Comparison of ENCODE assay signal across 10 mouse cellular contexts in the genomic region with DNA sequence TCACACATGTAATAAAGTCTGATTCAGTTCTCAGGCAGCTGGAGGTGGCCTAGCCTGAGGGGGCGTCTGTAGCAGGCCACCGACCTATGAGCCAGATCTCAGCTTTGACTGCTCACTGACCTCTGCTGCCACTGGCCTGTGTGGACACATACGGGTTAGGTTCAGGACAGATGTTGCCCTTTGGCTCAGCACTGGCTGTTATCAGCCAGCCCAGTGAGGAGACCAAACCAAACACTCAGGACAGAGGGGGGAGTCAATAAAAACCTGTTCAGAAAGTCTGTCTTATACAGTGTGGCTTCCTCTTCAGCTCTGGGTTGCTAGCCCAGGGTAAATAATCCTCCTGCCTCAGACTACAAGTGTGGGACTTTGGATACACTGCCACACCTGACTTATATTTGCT. TPM values are rescaled to one million over a fixed set of nuclear protein-coding genes. Genes with fewer than 3 reads are reported as not detected.
A peak's percentile ranks its signal among the peaks of the same experiment; 100 is the strongest.
DNase-seq lines count a peak whose midpoint lies in the region; ATAC-seq and TF ChIP-seq lines count a peak whose summit lies in the region.
"Had no signal": no experiment of that assay in that cellular context is flagged by ENCODE, and none has a peak within 500 bp of the region (broad histone marks: within the 10 kb centered on the region; RNA-seq: fewer than 3 reads in every experiment).

No protein-coding gene starts in this region.

- peak; percentile 89 for DNase-seq in heart, embryonic 10.5 days (ENCODE audit: low spot score)
- no peak for DNase-seq in heart, postnatal 36 days
- no peak for DNase-seq in G1E (ENCODE audit: low spot score)
- peak in 1 of 3 experiments; percentile 52 for DNase-seq in liver, embryonic 14.5 days (ENCODE audit: low read depth in 3 of 3, low spot score in 3 of 3)
- no peak for DNase-seq in right cerebral cortex, postnatal 4 days
- no peak for DNase-seq in urinary bladder, adult 2 months (ENCODE audit: low spot score)
- DNase-seq: cerebellum, adult 9-11 months had no signal

- TF ChIP-seq CTCF in G1E (IDR thresholded peaks at IDR 0.05; ENCODE audit: low read depth, low read length), result no peak
- TF ChIP-seq CTCF in liver, embryonic 14.5 days (IDR thresholded peaks at IDR 0.05; ENCODE audit: low read depth), result no peak

- H3K27ac ChIP-seq in heart, embryonic 10.5 days, result peak overlapping the region; percentile 69
- H3K27ac ChIP-seq in heart, embryonic 16.5 days (ENCODE audit: low read length), result peak overlapping the region; percentile 45; the same call in 1 of the 2 replicates
- peak overlapping the region; percentile 31; the same call in 1 of the 2 replicates for H3K27ac ChIP-seq in liver, embryonic 14.5 days
- H3K27ac ChIP-seq in forebrain, embryonic 13.5 days, result no peak overlapping the region
- H3K27ac ChIP-seq: left cerebral cortex, adult 2 months had no signal

- 7% methylated on average over 3 of the region's 3 CpGs for WGBS in heart, embryonic 10.5 days
- 14% methylated on average over 3 of the region's 3 CpGs for WGBS in heart, embryonic 16.5 days
- WGBS in liver, embryonic 14.5 days (ENCODE audit: insufficient replicate concordance), result 11% methylated on average over 3 of the region's 3 CpGs
- WGBS in forebrain, embryonic 13.5 days, result 23% methylated on average over 3 of the region's 3 CpGs

- no peak overlapping the region for H3K9ac ChIP-seq in heart, embryonic 16.5 days (ENCODE audit: low read length)
- no peak overlapping the region for H3K9ac ChIP-seq in liver, embryonic 14.5 days (replicated peaks)
- H3K9ac ChIP-seq in forebrain, embryonic 13.5 days, result no peak overlapping the region

- H3K9me3 ChIP-seq in heart, embryonic 10.5 days, result no peaks in the 10 kb centered on the region
- no peaks in the 10 kb centered on the region for H3K9me3 ChIP-seq in G1E (replicated peaks)
- H3K9me3 ChIP-seq in heart, embryonic 16.5 days (replicated peaks; ENCODE audit: control insufficient read depth, low read length), result no peaks in the 10 kb centered on the region
- no peaks in the 10 kb centered on the region for H3K9me3 ChIP-seq in liver, embryonic 14.5 days (ENCODE audit: control insufficient read depth, low read length)
- H3K9me3 ChIP-seq in forebrain, embryonic 13.5 days (replicated peaks), result no peaks in the 10 kb centered on the region

- intact Hi-C loops in heart, postnatal 36 days (cut with DNase I), result no loop called here

- peak; percentile 20; the same call in 1 of the 2 replicates for TF ChIP-seq EP300 in liver, embryonic 14.5 days (IDR thresholded peaks at IDR 0.05; ENCODE audit: low read depth)

- no peak overlapping the region for H3K4me3 ChIP-seq in heart, embryonic 10.5 days
- peak overlapping the region; percentile 47; the same call in 1 of the 2 replicates for H3K4me3 ChIP-seq in G1E (ENCODE audit: low read depth, low read length)
- no peak overlapping the region for H3K4me3 ChIP-seq in heart, embryonic 16.5 days (ENCODE audit: low read length)
- H3K4me3 ChIP-seq in liver, embryonic 14.5 days (ENCODE audit: insufficient read depth in 1 of 2, low read depth in 2 of 2, low read length in 2 of 2), result no peak overlapping the region
- H3K4me3 ChIP-seq in forebrain, embryonic 13.5 days, result no peak overlapping the region
- H3K4me3 ChIP-seq: left cerebral cortex, adult 2 months had no signal

- H3K4me1 ChIP-seq in heart, embryonic 10.5 days, result peaks cover 45% of the 10 kb centered on the region
- peaks cover 74% of the 10 kb centered on the region for H3K4me1 ChIP-seq in G1E (ENCODE audit: insufficient read depth, low read depth, low read length)
- H3K4me1 ChIP-seq in heart, embryonic 16.5 days (ENCODE audit: control insufficient read depth, insufficient read depth, low read length), result peaks cover 12% of the 10 kb centered on the region
- H3K4me1 ChIP-seq in liver, embryonic 14.5 days (replicated peaks; ENCODE audit: control insufficient read depth in 2 of 2, insufficient read depth in 2 of 2, low read length in 1 of 2), result peaks cover 26 to 42% of the 10 kb centered on the region in 2 experiments
- peaks cover 19% of the 10 kb centered on the region for H3K4me1 ChIP-seq in forebrain, embryonic 13.5 days

- H3K27me3 ChIP-seq in heart, embryonic 10.5 days (ENCODE audit: insufficient read depth, poor library complexity, severe bottlenecking), result no peaks in the 10 kb centered on the region
- H3K27me3 ChIP-seq in G1E (ENCODE audit: insufficient read depth, low read length), result no peaks in the 10 kb centered on the region
- no peaks in the 10 kb centered on the region for H3K27me3 ChIP-seq in heart, embryonic 16.5 days (ENCODE audit: control insufficient read depth, insufficient read depth, low read length)
- H3K27me3 ChIP-seq in liver, embryonic 14.5 days (ENCODE audit: control insufficient read depth, insufficient read depth, low read length), result no peaks in the 10 kb centered on the region
- no peaks in the 10 kb centered on the region for H3K27me3 ChIP-seq in forebrain, embryonic 13.5 days

- peak; percentile 51; the same call in 1 of the 2 replicates for ATAC-seq in G1E (ENCODE audit: extremely low read depth, insufficient number of reproducible peaks, low FRiP score, poor library complexity, severe bottlenecking)
- no peak for ATAC-seq in heart, embryonic 16.5 days (replicated peaks; ENCODE audit: extremely low read depth, insufficient read depth, low FRiP score)
- ATAC-seq in liver, embryonic 14.5 days (ENCODE audit: insufficient read depth), result peak; percentile 69
- ATAC-seq in forebrain, embryonic 13.5 days, result no peak

- no peak overlapping the region for H3K4me2 ChIP-seq in heart, embryonic 16.5 days (ENCODE audit: low read depth, low read length)
- H3K4me2 ChIP-seq in liver, embryonic 14.5 days (ENCODE audit: low read depth), result peak overlapping the region; percentile 18
- no peak overlapping the region for H3K4me2 ChIP-seq in forebrain, embryonic 13.5 days

- H3K36me3 ChIP-seq in heart, embryonic 10.5 days, result no peaks in the 10 kb centered on the region
- no peaks in the 10 kb centered on the region for H3K36me3 ChIP-seq in G1E (replicated peaks)
- H3K36me3 ChIP-seq in heart, embryonic 16.5 days (ENCODE audit: control insufficient read depth, insufficient read depth), result no peaks in the 10 kb centered on the region
- no peaks in the 10 kb centered on the region for H3K36me3 ChIP-seq in liver, embryonic 14.5 days (replicated peaks; ENCODE audit: control insufficient read depth, insufficient read depth, low read depth)
- H3K36me3 ChIP-seq in forebrain, embryonic 13.5 days (ENCODE audit: poor library complexity, severe bottlenecking), result no peaks in the 10 kb centered on the region

RNA-seq across cellular contexts. Expression of a gene that starts 10.9 kb away (rescaled TPM):
- 5.7 and 7.6 TPM in 2 replicates for polyA plus RNA-seq in heart, embryonic 10.5 days (2016; fragmentation: Nextera tagmentation; extraction: Ambion mirVana)
- 10 to 100 TPM; 45.7 to 49.1 TPM for total RNA-seq in heart, postnatal 36 days (2021)
- total RNA-seq in G1E (2014; fragmentation: Nextera tagmentation) (92.4 and 93.8 TPM in 2 replicates), G1E (2017) (42.3 and 50.5 TPM in 2 replicates)
- 16.4 and 35.8 TPM in 2 replicates for polyA plus RNA-seq in G1E (2012)
- 5.0 and 5.5 TPM in 2 replicates for polyA plus RNA-seq in heart, embryonic 16.5 days (2015; fragmentation: Nextera tagmentation; extraction: Ambion mirVana)
- polyA plus RNA-seq in liver, embryonic 14.5 days (2012; rRNA removed), result 9.2 and 9.5 TPM in 2 replicates
- polyA plus RNA-seq in liver, embryonic 14.5 days (2014; fragmentation: Nextera tagmentation; extraction: Ambion mirVana), result 5.0 and 5.4 TPM in 2 replicates
- polyA plus RNA-seq in forebrain, embryonic 13.5 days (2015; fragmentation: Nextera tagmentation; extraction: Ambion mirVana), result 7.0 and 8.1 TPM in 2 replicates
- polyA plus RNA-seq in urinary bladder, adult 2 months (2012; rRNA removed), result 19.1 and 24.2 TPM in 2 replicates

RNA-seq across cellular contexts. Expression of a gene that starts 28.1 kb away (rescaled TPM):
- 0.37 and 1.5 TPM in 2 replicates for polyA plus RNA-seq in heart, embryonic 10.5 days (2016; fragmentation: Nextera tagmentation; extraction: Ambion mirVana)
- total RNA-seq in heart, postnatal 36 days (2021), result not detected
- total RNA-seq in G1E (2014; fragmentation: Nextera tagmentation) (not detected in 2 replicates), G1E (2017) (0.06 and 0.16 TPM in 2 replicates)
- polyA plus RNA-seq in G1E (2012), result not detected in 2 replicates
- 0.11 and 0.20 TPM in 2 replicates for polyA plus RNA-seq in heart, embryonic 16.5 days (2015; fragmentation: Nextera tagmentation; extraction: Ambion mirVana)
- 0.01 and 0.07 TPM in 2 replicates for polyA plus RNA-seq in liver, embryonic 14.5 days (2012; rRNA removed)
- polyA plus RNA-seq in liver, embryonic 14.5 days (2014; fragmentation: Nextera tagmentation; extraction: Ambion mirVana), result 0.04 TPM in 1 of 2 replicates, not detected in the other
- 0.15 and 0.18 TPM in 2 replicates for polyA plus RNA-seq in forebrain, embryonic 13.5 days (2015; fragmentation: Nextera tagmentation; extraction: Ambion mirVana)
- polyA plus RNA-seq in urinary bladder, adult 2 months (2012; rRNA removed), result 0.15 and 0.21 TPM in 2 replicates

RNA-seq across cellular contexts. Expression of a gene that starts 44.5 kb away (rescaled TPM):
- 87.7 and 96.4 TPM in 2 replicates for polyA plus RNA-seq in heart, embryonic 10.5 days (2016; fragmentation: Nextera tagmentation; extraction: Ambion mirVana)
- 10 to 100 TPM; 12.5 to 12.8 TPM for total RNA-seq in heart, postnatal 36 days (2021)
- 187 and 217 TPM in 2 replicates for total RNA-seq in G1E (2014; fragmentation: Nextera tagmentation)
- total RNA-seq in G1E (2017), result 110 and 126 TPM in 2 replicates
- polyA plus RNA-seq in G1E (2012), result 199 and 288 TPM in 2 replicates
- polyA plus RNA-seq in heart, embryonic 16.5 days (2015; fragmentation: Nextera tagmentation; extraction: Ambion mirVana), result 49.3 and 55.6 TPM in 2 replicates
- 31.0 and 33.7 TPM in 2 replicates for polyA plus RNA-seq in liver, embryonic 14.5 days (2012; rRNA removed)
- polyA plus RNA-seq in liver, embryonic 14.5 days (2014; fragmentation: Nextera tagmentation; extraction: Ambion mirVana), result 44.3 and 48.9 TPM in 2 replicates
- polyA plus RNA-seq in forebrain, embryonic 13.5 days (2015; fragmentation: Nextera tagmentation; extraction: Ambion mirVana), result 64.1 and 66.5 TPM in 2 replicates
- polyA plus RNA-seq in urinary bladder, adult 2 months (2012; rRNA removed), result 19.1 and 21.4 TPM in 2 replicates

RNA-seq across cellular contexts. Expression of a gene that starts 50.1 kb away (rescaled TPM):
- 1.6 and 2.4 TPM in 2 replicates for polyA plus RNA-seq in heart, embryonic 10.5 days (2016; fragmentation: Nextera tagmentation; extraction: Ambion mirVana)
- under 1 TPM; 0.16 to 0.78 TPM for total RNA-seq in heart, postnatal 36 days (2021)
- total RNA-seq in G1E (2014; fragmentation: Nextera tagmentation) (not detected in 2 replicates), G1E (2017) (not detected in 2 replicates)
- polyA plus RNA-seq in G1E (2012), result not detected in 2 replicates
- polyA plus RNA-seq in heart, embryonic 16.5 days (2015; fragmentation: Nextera tagmentation; extraction: Ambion mirVana), result 6.6 and 7.6 TPM in 2 replicates
- 0.05 and 0.06 TPM in 2 replicates for polyA plus RNA-seq in liver, embryonic 14.5 days (2012; rRNA removed)
- 0.11 and 0.23 TPM in 2 replicates for polyA plus RNA-seq in liver, embryonic 14.5 days (2014; fragmentation: Nextera tagmentation; extraction: Ambion mirVana)
- polyA plus RNA-seq in forebrain, embryonic 13.5 days (2015; fragmentation: Nextera tagmentation; extraction: Ambion mirVana), result 0.19 and 0.20 TPM in 2 replicates
- polyA plus RNA-seq in urinary bladder, adult 2 months (2012; rRNA removed), result 0.53 and 0.62 TPM in 2 replicates

Comparison
In these comparisons a context has a peak if more than half of its experiments do, and no peak if none do; other contexts are left out.
1. ATAC-seq: peak in G1E (single experiment) and liver, embryonic 14.5 days (single experiment); none in heart, embryonic 16.5 days (single experiment) and forebrain, embryonic 13.5 days (single experiment).